Mouse (Mus musculus) MEL (cell line): ENCODE results near the gene Slc4a11.

Source experiments
- CTCF ChIP-seq, 3 experiments: IDR thresholded peaks in 2 of 3; conservative IDR thresholded peaks in 1 of 3; 2 replicates each; pipeline ENCODE4 v1.5.1; 2011 to 2012; ENCODE audit warnings: low read length in 3 of 3, low read depth in 2 of 3, mild to moderate bottlenecking in 2 of 3, improper control_type of control experiment in 1 of 3, inconsistent platforms in 1 of 3, mixed read lengths in 1 of 3, moderate library complexity in 1 of 3; ENCODE audit not compliant: control insufficient read depth in 1 of 3, insufficient read depth in 1 of 3, poor library complexity in 1 of 3, severe bottlenecking in 1 of 3
- E2F4 ChIP-seq: IDR thresholded peaks from 2 replicates; pipeline ENCODE4 v1.6.1; 2011; ENCODE audit warnings: low read depth, low read length, improper control_type of control experiment, borderline replicate concordance
- EP300 ChIP-seq, 2 experiments: IDR thresholded peaks; 2 replicates each; pipeline ENCODE4 v1.6.1; 2011; ENCODE audit warnings: improper control_type of control experiment in 2 of 2, low read length in 2 of 2, low read depth in 1 of 2, mild to moderate bottlenecking in 1 of 2
- GATA1 ChIP-seq: IDR thresholded peaks from 2 replicates; pipeline ENCODE4 v1.6.1; 2011; ENCODE audit warnings: low read depth, low read length, improper control_type of control experiment
- JUND ChIP-seq: IDR thresholded peaks from 2 replicates; pipeline ENCODE4 v1.6.1; 2011; ENCODE audit warnings: low read depth, mild to moderate bottlenecking, improper control_type of control experiment, low read length
- MAFK ChIP-seq: IDR thresholded peaks from 2 replicates; pipeline ENCODE4 v1.6.1; 2011; ENCODE audit warnings: low read depth, mild to moderate bottlenecking, low read length, improper control_type of control experiment, borderline replicate concordance
- POLR2A ChIP-seq, 2 experiments: IDR thresholded peaks; 2 replicates each; pipeline ENCODE4 v1.6.1; 2011 to 2012; ENCODE audit warnings: low read length in 2 of 2, mild to moderate bottlenecking in 2 of 2, control low read depth in 1 of 2, improper control_type of control experiment in 1 of 2, low read depth in 1 of 2, moderate library complexity in 1 of 2; ENCODE audit not compliant: control insufficient read depth in 1 of 2, insufficient read depth in 1 of 2, poor library complexity in 1 of 2
- TAL1 ChIP-seq: IDR thresholded peaks from 2 replicates; pipeline ENCODE4 v1.6.1; 2012; ENCODE audit warnings: mild to moderate bottlenecking, inconsistent platforms, low read length, moderate library complexity, mixed read lengths
- TBP ChIP-seq: IDR thresholded peaks from 2 replicates; pipeline ENCODE4 v1.8.0; 2011; ENCODE audit warnings: low read depth, low read length, improper control_type of control experiment
- TCF12 ChIP-seq: IDR thresholded peaks from 2 replicates; pipeline ENCODE4 v1.6.1; 2014; ENCODE audit warnings: low read depth, mild to moderate bottlenecking, inconsistent platforms, low read length, improper control_type of control experiment, moderate library complexity
- USF1 ChIP-seq: IDR thresholded peaks from 2 replicates; pipeline ENCODE4 v1.6.1; 2014; ENCODE audit warnings: low read depth, mild to moderate bottlenecking, inconsistent platforms, low read length, improper control_type of control experiment, moderate library complexity
- ZMIZ1 ChIP-seq: IDR thresholded peaks from 2 replicates; pipeline ENCODE4 v1.6.1; 2012; ENCODE audit warnings: low read depth, mild to moderate bottlenecking, inconsistent platforms, low read length, improper control_type of control experiment, moderate library complexity

- TF ChIP-seq EP300 (IDR thresholded peaks at IDR 0.05; ENCODE audit: low read depth in 1 of 2, low read length in 2 of 2) (no peak), TCF12 (no peak), CTCF (IDR thresholded peaks at IDR 0.05 in 2 of 3, conservative IDR thresholded peaks at IDR 0.05 in 1 of 3; ENCODE audit: control insufficient read depth in 1 of 3, insufficient read depth in 1 of 3, low read depth in 2 of 3, low read length in 3 of 3, poor library complexity in 1 of 3, severe bottlenecking in 1 of 3) (no peak), TAL1 (no peak), POLR2A (IDR thresholded peaks at IDR 0.05; ENCODE audit: control insufficient read depth in 1 of 2, insufficient read depth in 1 of 2, low read depth in 1 of 2, low read length in 2 of 2, poor library complexity in 1 of 2) (no peak), USF1 (no peak), MAFK (no peak), JUND (no peak), ZMIZ1 (no peak), E2F4 (no peak), GATA1 (no peak), TBP (no peak)
Observed at GRCm38 (mm10) chr2:130639276-130639675, 58.0 kb downstream of the Slc4a11 start.
